Mouse (Mus musculus) frontal cortex, adult 2 months (tissue): ENCODE measurements around the gene Pbsn. TPM values are rescaled to one million over a fixed set of nuclear protein-coding genes. Genes with fewer than 3 reads are reported as not detected.
"Not testable (repeated sequence)": the region's sequence is repeated elsewhere in the genome, so short reads cannot be mapped to it uniquely, and the experiment has no call there.

ENCODE experiments used
- DNase-seq, 2 experiments: peaks; one replicate each; pipeline ENCODE4 v3.0.0; 2022; ENCODE audit warnings: low spot score in 1 of 2; ENCODE audit errors: extremely low spot score in 1 of 2
- polyA plus RNA-seq: library from polyadenylated mRNA; depleted of rRNA; stranded (reverse); fragments of >200 nt; gene quantifications from 2 replicates; pipeline ENCODE4 v1.2.3, GENCODE M21; 2012; rRNA removed

Pbsn gene
- polyA plus RNA-seq = not detected in 2 replicates

- DNase-seq = no peak
Observed at GRCm38 (mm10) chrX:77853523-77853922, at the start of gene Pbsn. Pbsn (minus strand) TSS chrX:77853623.

DNA sequence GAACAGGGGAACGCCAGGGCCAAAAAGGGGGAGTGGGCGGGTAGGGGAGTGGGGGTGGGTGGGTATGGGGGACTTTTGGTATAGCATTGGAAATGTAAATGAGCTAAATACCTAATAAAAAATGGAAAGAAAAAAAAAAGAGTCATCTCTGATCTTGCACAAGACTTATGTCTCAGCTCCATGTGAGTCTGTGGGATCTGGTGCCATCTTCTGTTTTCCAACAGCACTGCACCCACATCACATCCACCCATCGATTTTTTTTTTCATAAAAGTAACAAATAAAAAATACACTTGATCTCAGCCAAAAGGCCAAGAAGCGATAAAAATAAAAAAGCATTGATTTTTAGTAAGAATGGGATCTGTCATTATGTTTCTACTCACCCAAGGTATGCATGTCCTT lies 26.6 kb upstream of the Pbsn start:
- peak in 1 of 2 experiments; percentile 18 for DNase-seq

- DNase-seq = not testable (repeated sequence)
Observed at GRCm38 (mm10) chrX:77864458-77864857, 11.0 kb upstream of the Pbsn start, which contains the start of gene Gm14744. Gm14744 (plus strand) TSS chrX:77864758.

- DNase-seq = peak in 1 of 2 experiments; percentile 39
Observed at GRCm38 (mm10) chrX:77812031-77812430, 41.4 kb downstream of the Pbsn start.

- peak in 1 of 2 experiments; percentile 80 for DNase-seq
Observed at GRCm38 (mm10) chrX:77810608-77811206, 42.7 kb downstream of the Pbsn start.

- DNase-seq = peak in 1 of 2 experiments; percentile 57
Observed at GRCm38 (mm10) chrX:77808602-77809001, 44.8 kb downstream of the Pbsn start.

DNA sequence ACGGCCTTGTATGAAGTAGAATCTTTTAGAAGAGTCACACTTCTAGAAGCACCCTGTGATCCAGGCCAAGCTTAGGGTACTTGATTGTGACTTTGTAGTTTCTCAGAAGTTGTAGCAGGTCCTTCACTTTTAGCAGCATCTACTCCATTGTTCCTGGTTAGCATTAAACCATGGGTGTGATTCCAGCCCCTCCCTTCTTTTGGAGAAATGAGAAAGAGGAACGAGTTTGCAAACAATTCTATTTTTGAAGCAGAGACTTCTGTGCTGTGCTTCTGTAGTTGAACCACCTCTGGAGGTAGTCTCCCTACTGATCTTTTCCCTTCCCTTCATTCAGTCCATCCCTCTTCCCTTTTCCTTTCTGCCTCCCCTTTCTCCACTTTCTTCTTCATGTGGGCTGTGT lies 51.1 kb downstream of the Pbsn start:
- no peak for DNase-seq

DNA sequence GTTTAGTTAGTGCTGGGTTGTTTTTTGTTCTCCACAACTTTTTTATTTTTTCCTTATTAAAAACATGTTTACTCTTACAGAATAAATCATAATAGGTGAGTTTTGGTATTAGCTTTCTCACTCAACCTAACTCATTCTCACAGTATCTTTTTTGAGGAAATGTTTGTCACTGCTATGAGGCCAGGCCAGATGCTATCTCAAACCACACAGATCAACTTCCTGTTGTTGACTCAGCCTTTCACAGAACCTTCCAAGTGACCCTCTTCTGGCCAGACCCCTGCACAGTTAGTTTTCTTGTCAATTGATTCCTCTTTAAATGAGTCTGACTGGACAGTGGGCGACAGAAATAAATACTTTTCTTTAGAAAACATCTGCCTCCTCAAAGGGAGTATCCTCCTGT lies 51.9 kb downstream of the Pbsn start:
- no peak for DNase-seq

DNA sequence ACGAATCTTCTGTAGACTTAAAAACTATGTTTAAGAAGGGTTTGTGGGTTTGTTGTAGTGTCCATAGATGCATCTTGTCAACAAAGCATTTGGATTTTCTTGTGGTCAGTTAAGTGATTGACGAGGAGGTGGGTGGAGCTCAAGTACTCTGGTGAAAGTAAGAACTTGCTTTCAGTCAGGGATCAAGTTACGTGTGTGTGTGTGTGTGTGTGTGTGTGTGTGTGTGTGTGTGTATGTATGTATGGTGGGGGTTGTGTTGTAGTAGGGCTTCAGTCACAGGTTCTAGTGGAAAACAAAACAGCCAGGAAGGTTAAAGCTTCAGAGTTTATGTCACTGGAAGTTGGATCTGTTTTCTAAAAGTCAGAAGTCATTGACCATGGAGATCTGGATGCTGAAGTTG lies 53.9 kb downstream of the Pbsn start:
- no peak for DNase-seq

- DNase-seq = no peak
Observed at GRCm38 (mm10) chrX:77797801-77798200, 55.6 kb downstream of the Pbsn start.

GRCm38 (mm10) chrX:77796916-77797315 lies 56.5 kb downstream of the Pbsn start:
- DNase-seq = no peak

- peak in 1 of 2 experiments; percentile 43 for DNase-seq
Observed at GRCm38 (mm10) chrX:77796238-77796835, 57.1 kb downstream of the Pbsn start, which contains the start of gene Prkx. Prkx (minus strand) TSS chrX:77796278.

DNA sequence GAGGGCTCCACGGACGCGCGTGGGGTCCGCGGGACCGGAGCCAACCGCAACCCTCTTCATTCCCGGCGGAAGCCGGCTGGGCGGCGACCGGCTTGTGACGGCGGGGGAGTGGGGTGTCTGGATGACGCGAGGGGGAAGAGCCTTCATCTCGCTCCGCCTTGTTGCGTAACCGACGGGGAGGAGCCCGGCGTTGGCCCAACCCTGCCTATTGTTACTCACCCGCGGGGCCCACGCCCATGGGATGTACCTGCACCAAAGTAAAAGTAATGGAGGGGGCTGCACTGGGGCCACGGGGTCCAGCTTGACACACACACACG lies 57.6 kb downstream of the Pbsn start:
- DNase-seq = peak; percentile 74 to 88

GRCm38 (mm10) chrX:77794962-77795857 lies 58.2 kb downstream of the Pbsn start:
- peak in 1 of 2 experiments; percentile 19 for DNase-seq

DNA sequence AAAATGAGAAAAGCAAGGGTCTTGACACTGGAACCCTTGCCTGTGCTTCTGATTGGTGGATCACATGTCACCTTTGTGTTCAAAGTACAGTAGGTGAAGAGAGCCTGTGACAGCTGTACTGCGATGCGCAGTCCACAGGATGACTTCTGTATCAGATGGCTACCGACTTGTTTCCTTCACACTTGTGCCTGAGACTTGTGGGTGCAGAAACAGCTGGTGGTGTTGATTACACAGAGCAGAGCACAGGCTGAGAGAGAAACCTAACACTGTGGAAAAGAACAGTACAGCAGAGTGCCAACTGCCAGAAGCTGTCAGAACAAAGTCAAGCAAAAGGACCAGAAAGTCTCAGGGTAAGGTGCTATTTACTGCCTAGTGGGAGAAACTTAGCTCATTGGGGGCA lies 64.7 kb downstream of the Pbsn start:
- peak in 1 of 2 experiments; percentile 18 for DNase-seq

Other genes starting within 250 kb of the Pbsn start
- 10.5 and 10.9 TPM in 2 replicates for gene Prkx, start 57.3 kb downstream of the Pbsn start, polyA plus RNA-seq
- not detected in 2 replicates for gene Gm14744, start 11.1 kb upstream of the Pbsn start, polyA plus RNA-seq
- not detected in 2 replicates for gene 5430402E10Rik, start 71.4 kb upstream of the Pbsn start, polyA plus RNA-seq
- gene Obp1a, start 237.8 kb upstream of the Pbsn start, polyA plus RNA-seq = not detected in 2 replicates